Mouse (Mus musculus) CH12.LX (cell line): ENCODE data around the gene Ddx6. TPM values are rescaled to one million over a fixed set of nuclear protein-coding genes. Genes with fewer than 3 reads are reported as not detected.

ENCODE experiments used
- DNase-seq: peaks from one replicate; pipeline ENCODE4 v3.0.0-alpha.2; 2013; ENCODE audit errors: extremely low read depth
- H3K27ac ChIP-seq: 2 replicates; pipeline ENCODE4 v1.5.1; 2012; ENCODE audit warnings: low read depth, mild to moderate bottlenecking, control low read depth, moderate library complexity; ENCODE audit not compliant: insufficient read depth
- H3K27me3 ChIP-seq: replicated peaks from 2 replicates; pipeline ENCODE3; 2012; ENCODE audit warnings: inconsistent platforms
- H3K36me3 ChIP-seq, 2 experiments: replicated peaks in 1 of 2; 2 replicates each; pipeline versions ENCODE3 to v1.6.1; 2012; ENCODE audit warnings: inconsistent platforms in 1 of 2, low read length in 1 of 2, mild to moderate bottlenecking in 1 of 2, mixed read lengths in 1 of 2, moderate library complexity in 1 of 2; ENCODE audit not compliant: control insufficient read depth in 1 of 2, insufficient read depth in 1 of 2
- H3K4me1 ChIP-seq, 2 experiments: 2 replicates each; pipeline ENCODE4 v1.6.1; 2012; ENCODE audit warnings: inconsistent platforms in 1 of 2, moderate library complexity in 1 of 2; ENCODE audit not compliant: insufficient read depth in 2 of 2, control insufficient read depth in 1 of 2
- H3K4me2 ChIP-seq: 2 replicates; pipeline ENCODE4 v1.6.1; 2012; ENCODE audit warnings: low read depth, mild to moderate bottlenecking, control low read depth; ENCODE audit not compliant: poor library complexity, insufficient read depth, severe bottlenecking
- H3K4me3 ChIP-seq, 3 experiments: fragments of 150-350 bp in 1 of 3; sonication (generic) in 1 of 3; replicated peaks in 1 of 3; 2 replicates each; pipeline versions ENCODE3 to v1.5.1; 2011 to 2012; ENCODE audit warnings: low read depth in 2 of 3, low read length in 2 of 3, mild to moderate bottlenecking in 2 of 3, moderate library complexity in 2 of 3, control low read depth in 1 of 3, improper control_type of control experiment in 1 of 3, inconsistent platforms in 1 of 3, mixed read lengths in 1 of 3; ENCODE audit not compliant: poor library complexity in 1 of 3
- H3K79me2 ChIP-seq: replicated peaks from 2 replicates; pipeline ENCODE4 v1.6.1; 2012; ENCODE audit warnings: mild to moderate bottlenecking, moderate library complexity; ENCODE audit not compliant: control insufficient read depth, poor library complexity, insufficient read depth, severe bottlenecking; ENCODE audit errors: extremely low read depth
- H3K9ac ChIP-seq: 2 replicates; pipeline ENCODE4 v1.6.1; 2012; ENCODE audit warnings: low read depth, mild to moderate bottlenecking, control low read depth, moderate library complexity; ENCODE audit not compliant: insufficient read depth
- H3K9me3 ChIP-seq: replicated peaks from 2 replicates; pipeline ENCODE3; 2012; ENCODE audit warnings: low read length, inconsistent platforms, mixed read lengths
- BHLHE40 ChIP-seq: IDR thresholded peaks from 2 replicates; pipeline ENCODE4 v1.6.1; 2011; ENCODE audit warnings: mild to moderate bottlenecking, low read depth, low read length, improper control_type of control experiment
- CHD1 ChIP-seq: IDR thresholded peaks from 2 replicates; pipeline ENCODE4 v1.6.1; 2012; ENCODE audit warnings: low read depth, low read length, improper control_type of control experiment, inconsistent platforms
- CHD2 ChIP-seq: IDR thresholded peaks from 2 replicates; pipeline ENCODE4 v1.6.1; 2011; ENCODE audit warnings: low read length, improper control_type of control experiment
- CTCF ChIP-seq, 2 experiments: IDR thresholded peaks in 1 of 2; conservative IDR thresholded peaks in 1 of 2; 2 replicates each; pipeline ENCODE4 v1.5.1; 2011 to 2012; ENCODE audit warnings: low read depth in 2 of 2, low read length in 2 of 2, improper control_type of control experiment in 1 of 2, inconsistent platforms in 1 of 2, mild to moderate bottlenecking in 1 of 2, moderate library complexity in 1 of 2
- E2F4 ChIP-seq: IDR thresholded peaks from 2 replicates; pipeline ENCODE4 v1.6.1; 2011; ENCODE audit warnings: low read depth, low read length, improper control_type of control experiment; ENCODE audit not compliant: insufficient replicate concordance
- ELF1 ChIP-seq: IDR thresholded peaks from 2 replicates; pipeline ENCODE4 v1.6.1; 2014; ENCODE audit warnings: low read depth, mild to moderate bottlenecking, inconsistent platforms, low read length, improper control_type of control experiment
- EP300 ChIP-seq: IDR thresholded peaks from 2 replicates; pipeline ENCODE4 v1.6.1; 2011; ENCODE audit warnings: low read length, improper control_type of control experiment
- ETS1 ChIP-seq: conservative IDR thresholded peaks from 2 replicates; pipeline ENCODE4 v1.6.1; 2012; ENCODE audit warnings: low read depth, mild to moderate bottlenecking, inconsistent platforms, low read length, improper control_type of control experiment, moderate library complexity
- GABPA ChIP-seq: IDR thresholded peaks from 2 replicates; pipeline ENCODE4 v1.6.1; 2012; ENCODE audit warnings: low read depth, low read length, improper control_type of control experiment, inconsistent platforms; ENCODE audit not compliant: insufficient replicate concordance
- HCFC1 ChIP-seq: IDR thresholded peaks from 2 replicates; pipeline ENCODE4 v1.6.1; 2012; ENCODE audit warnings: low read depth, mild to moderate bottlenecking, inconsistent platforms, low read length, improper control_type of control experiment
- IRF4 ChIP-seq: IDR thresholded peaks from 2 replicates; pipeline ENCODE4 v1.6.1; 2014; ENCODE audit warnings: low read depth, mild to moderate bottlenecking, inconsistent platforms, low read length, improper control_type of control experiment
- KAT2A ChIP-seq: IDR thresholded peaks from 2 replicates; pipeline ENCODE4 v1.6.1; 2012; ENCODE audit warnings: low read length, improper control_type of control experiment, inconsistent platforms; ENCODE audit not compliant: insufficient replicate concordance
- MAFK ChIP-seq: IDR thresholded peaks from 2 replicates; pipeline ENCODE4 v1.6.1; 2011; ENCODE audit warnings: low read length, improper control_type of control experiment; ENCODE audit not compliant: insufficient replicate concordance
- MAZ ChIP-seq: IDR thresholded peaks from 2 replicates; pipeline ENCODE4 v1.6.1; 2012; ENCODE audit warnings: low read depth, mild to moderate bottlenecking, inconsistent platforms, low read length, improper control_type of control experiment, moderate library complexity
- MEF2A ChIP-seq: IDR thresholded peaks from 2 replicates; pipeline ENCODE4 v1.6.1; 2014; ENCODE audit warnings: low read depth, mild to moderate bottlenecking, inconsistent platforms, low read length, improper control_type of control experiment, borderline replicate concordance
- MXI1 ChIP-seq: IDR thresholded peaks from 2 replicates; pipeline ENCODE4 v1.6.1; 2011; ENCODE audit warnings: mild to moderate bottlenecking, low read depth, low read length, improper control_type of control experiment
- MYC ChIP-seq: IDR thresholded peaks from 2 replicates; pipeline ENCODE4 v1.6.1; 2011; ENCODE audit warnings: low read depth, mild to moderate bottlenecking, improper control_type of control experiment, low read length
- NELFE ChIP-seq: IDR thresholded peaks from 2 replicates; pipeline ENCODE4 v1.6.1; 2011; ENCODE audit warnings: low read depth, low read length, improper control_type of control experiment
- NRF1 ChIP-seq: IDR thresholded peaks from 2 replicates; pipeline ENCODE4 v1.6.1; 2014; ENCODE audit warnings: low read depth, mild to moderate bottlenecking, inconsistent platforms, low read length, improper control_type of control experiment, moderate library complexity
- PAX5 ChIP-seq: IDR thresholded peaks from 2 replicates; pipeline ENCODE4 v1.6.1; 2012; ENCODE audit warnings: low read length, inconsistent platforms, mixed read lengths
- POLR2A ChIP-seq: IDR thresholded peaks from 2 replicates; pipeline ENCODE4 v1.6.1; 2011; ENCODE audit warnings: low read depth, mild to moderate bottlenecking, improper control_type of control experiment, low read length
- RAD21 ChIP-seq: IDR thresholded peaks from 2 replicates; pipeline ENCODE4 v1.6.1; 2011; ENCODE audit warnings: low read depth, mild to moderate bottlenecking, low read length, improper control_type of control experiment, moderate library complexity
- RCOR1 ChIP-seq: conservative IDR thresholded peaks from 2 replicates; pipeline ENCODE4 v1.6.1; 2012; ENCODE audit warnings: low read depth, mild to moderate bottlenecking, inconsistent platforms, low read length, improper control_type of control experiment
- SIN3A ChIP-seq: IDR thresholded peaks from 2 replicates; pipeline ENCODE4 v1.6.1; 2012; ENCODE audit warnings: low read length, improper control_type of control experiment, inconsistent platforms
- SMC3 ChIP-seq: IDR thresholded peaks from 2 replicates; pipeline ENCODE4 v1.6.1; 2011; ENCODE audit warnings: low read depth, low read length, improper control_type of control experiment
- TBP ChIP-seq: conservative IDR thresholded peaks from 2 replicates; pipeline ENCODE4 v1.6.1; 2011; ENCODE audit warnings: low read depth, low read length, improper control_type of control experiment
- TCF12 ChIP-seq: IDR thresholded peaks from 2 replicates; pipeline ENCODE4 v1.6.1; 2014; ENCODE audit warnings: low read depth, mild to moderate bottlenecking, inconsistent platforms, low read length, improper control_type of control experiment
- USF1 ChIP-seq: IDR thresholded peaks from 2 replicates; pipeline ENCODE4 v1.6.1; 2014; ENCODE audit warnings: low read depth, mild to moderate bottlenecking, inconsistent platforms, low read length, improper control_type of control experiment
- USF2 ChIP-seq: conservative IDR thresholded peaks from 2 replicates; pipeline ENCODE4 v1.6.1; 2011; ENCODE audit warnings: low read depth, low read length, improper control_type of control experiment
- ZC3H11A ChIP-seq: IDR thresholded peaks from 2 replicates; pipeline ENCODE4 v1.6.1; 2012; ENCODE audit warnings: low read depth, mild to moderate bottlenecking, inconsistent platforms, low read length, improper control_type of control experiment
- ZKSCAN1 ChIP-seq: IDR thresholded peaks from 2 replicates; pipeline ENCODE4 v1.6.1; 2012; ENCODE audit warnings: low read depth, inconsistent platforms, low read length, improper control_type of control experiment, borderline replicate concordance
- ZMIZ1 ChIP-seq: IDR thresholded peaks from 2 replicates; pipeline ENCODE4 v1.6.1; 2012; ENCODE audit warnings: low read depth, mild to moderate bottlenecking, inconsistent platforms, low read length, improper control_type of control experiment
- ZNF384 ChIP-seq: IDR thresholded peaks from 2 replicates; pipeline ENCODE4 v1.6.1; 2012; ENCODE audit warnings: low read depth, low read length, improper control_type of control experiment, inconsistent platforms
- dilution Hi-C: fragments of 300-500 bp; cut with MboI; formaldehyde crosslinking; loops from 2 replicates; pipeline ENCODE4 v1.14.3; 2020; ENCODE audit warnings: low sequenced_read_pairs; ENCODE audit not compliant: extremely low pct_unique_long_range_greater_than_20kb, extremely low pct_ligation_motif_present
- in situ Hi-C: fragments of 300-500 bp; cut with MboI; formaldehyde crosslinking; loops from 3 replicates; pipeline ENCODE4 v1.14.3; 2019; ENCODE audit warnings: low sequenced_read_pairs, low pct_ligation_motif_present, low pct_unique_long_range_greater_than_20kb, mixed read lengths
- polyA plus RNA-seq: library from polyadenylated mRNA; unstranded; fragments of >175 nt; gene quantifications from 2 replicates; pipeline ENCODE4 v1.2.1, GENCODE M21; 2012; ENCODE audit warnings: low read depth; ENCODE audit not compliant: insufficient read length
- total RNA-seq, 2 experiments: library from RNA; depleted of rRNA; stranded (reverse); fragments of 300-350 nt in 1 of 2; fragments of >200 nt in 1 of 2; gene quantifications; 2 replicates each; pipeline ENCODE4 v1.2.3; 2012 to 2014

Ddx6 gene
- total and polyA plus RNA-seq, 3 experiments, result 41.5 to 81.2 (median 71.4) TPM

DNA sequence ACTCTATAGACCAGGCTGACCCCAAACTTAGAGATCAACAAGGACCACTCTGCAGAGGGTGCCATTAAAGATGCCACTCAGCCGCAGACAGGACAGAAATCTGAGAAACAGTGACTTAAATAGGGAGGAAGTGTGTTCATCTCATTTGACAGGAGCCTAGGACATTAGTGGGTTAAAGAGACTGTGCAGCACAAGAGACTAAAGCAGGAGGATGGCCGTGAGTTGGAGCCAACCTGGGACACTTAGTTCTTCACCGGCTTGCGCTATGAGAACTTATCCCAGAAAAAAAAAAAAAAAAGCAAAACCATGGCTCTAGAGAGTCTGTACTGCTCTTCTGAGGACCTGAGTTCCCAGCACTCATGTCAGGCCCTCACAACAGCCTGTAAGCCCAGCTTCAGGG lies 43.0 kb downstream of the Ddx6 start:
- DNase-seq, result no peak
- H3K79me2 ChIP-seq, result no peaks in the 10 kb centered on the region
- H3K4me2 ChIP-seq, result no peak overlapping the region
- H3K36me3 ChIP-seq, result no peaks in the 10 kb centered on the region
- H3K4me1 ChIP-seq, result peaks cover 22 to 65% of the 10 kb centered on the region in 2 experiments
- no peak overlapping the region for H3K4me3 ChIP-seq
- no peak overlapping the region for H3K27ac ChIP-seq
- dilution Hi-C loops (no loop called here), in situ Hi-C loops (loop anchor here (5.0 kb wide), 3 partner anchors 35 to 185 kb away; no protein-coding TSS in a partner anchor)
- peaks cover 21% of the 10 kb centered on the region for H3K27me3 ChIP-seq
- H3K9ac ChIP-seq, result no peak overlapping the region
- TF ChIP-seq ELF1 (no peak), IRF4 (no peak), USF1 (no peak)
- H3K9me3 ChIP-seq, result peaks cover 6% of the 10 kb centered on the region

DNA sequence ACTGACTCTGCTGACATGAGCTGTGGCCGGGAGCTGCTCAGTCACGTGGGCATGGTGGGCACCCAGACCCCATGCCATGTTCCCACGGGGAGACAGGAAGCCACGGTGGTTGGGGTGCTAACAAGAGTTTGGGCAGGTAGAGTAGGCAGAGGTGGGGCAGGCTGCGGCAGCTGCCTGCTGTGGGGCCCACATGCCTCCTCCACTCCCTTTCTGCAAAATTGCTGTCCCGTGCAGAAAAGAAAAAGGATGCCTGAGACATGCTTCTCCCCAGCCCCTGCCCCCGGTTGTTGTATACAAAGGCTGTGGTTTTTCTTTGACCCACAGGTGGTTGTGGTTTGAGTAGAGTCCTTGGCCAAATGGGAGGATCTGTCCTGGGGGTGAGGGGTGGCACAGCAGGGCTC lies 44.2 kb downstream of the Ddx6 start:
- H3K4me2 ChIP-seq, result peak overlapping the region; percentile 29
- H3K79me2 ChIP-seq, result no peaks in the 10 kb centered on the region
- in situ Hi-C loops, result loop anchor here (5.0 kb wide), 3 partner anchors 37 to 187 kb away; no protein-coding TSS in a partner anchor
- dilution Hi-C loops, result no loop called here
- peaks cover 22 to 60% of the 10 kb centered on the region in 2 experiments for H3K4me1 ChIP-seq
- peaks cover 30% of the 10 kb centered on the region for H3K27me3 ChIP-seq
- no peak overlapping the region for H3K9ac ChIP-seq
- DNase-seq, result peak; percentile 51
- no peaks in the 10 kb centered on the region for H3K36me3 ChIP-seq
- H3K4me3 ChIP-seq, result peak overlapping the region in 1 of 3 experiments; percentile 9
- peaks cover 6% of the 10 kb centered on the region for H3K9me3 ChIP-seq
- no peak overlapping the region for H3K27ac ChIP-seq
- TF ChIP-seq EP300 (peak; percentile 58), ZC3H11A (no peak), ZKSCAN1 (no peak), BHLHE40 (peak; percentile 93), CTCF (conservative IDR thresholded peaks at IDR 0.05 in 1 of 2, IDR thresholded peaks at IDR 0.05 in 1 of 2; ENCODE audit: low read depth in 2 of 2, low read length in 2 of 2) (no peak), MEF2A (0 out of 2 replicates have a peak, but pooled peaks have one; percentile 48), MXI1 (no peak), CHD1 (no peak), GABPA (no peak), POLR2A (no peak), RCOR1 (0 out of 2 replicates have a peak, but pooled peaks have one; percentile 40), CHD2 (0 out of 2 replicates have a peak, but pooled peaks have one; percentile 34), ZMIZ1 (no peak), TBP (no peak), USF2 (no peak), PAX5 (no peak), USF1 (peak; percentile 21), KAT2A (no peak), NELFE (no peak), TCF12 (peak; percentile 82), MAFK (peak; percentile 67), RAD21 (no peak), E2F4 (no peak), ETS1 (peak; percentile 78), HCFC1 (no peak), SIN3A (0 out of 2 replicates have a peak, but pooled peaks have one; percentile 26), MAZ (0 out of 2 replicates have a peak, but pooled peaks have one; percentile 15), NRF1 (no peak), SMC3 (no peak), MYC (no peak), ZNF384 (no peak), IRF4 (peak; percentile 51)
